Mouse (Mus musculus) cortical plate, adult 2 months (tissue): ENCODE measurements at regions not wholly inside any gene's neighbourhood (a gene's known extent, or its start where the extent isn't known, plus 50 kb on each side); places are given as distances from the start of the nearest gene placed in this dataset.

Experiments used
- H3K27ac ChIP-seq: fragments of 200-500 bp; 2 replicates; pipeline ENCODE4 v1.5.1; 2012; ENCODE audit warnings: low read length, control low read depth, inconsistent platforms; ENCODE audit not compliant: insufficient read depth
- H3K4me1 ChIP-seq: fragments of 200-500 bp; 2 replicates; pipeline ENCODE4 v1.6.1; 2011; ENCODE audit warnings: low read length; ENCODE audit not compliant: control insufficient read depth, insufficient read depth
- H3K4me3 ChIP-seq: fragments of 200-500 bp; 2 replicates; pipeline ENCODE4 v1.5.1; 2011; ENCODE audit warnings: mild to moderate bottlenecking, low read length, control low read depth; ENCODE audit not compliant: insufficient read depth
- CTCF ChIP-seq: fragments of 200-500 bp; IDR thresholded peaks from 2 replicates; pipeline ENCODE4 v1.5.1; 2011; ENCODE audit warnings: mild to moderate bottlenecking, control low read depth, low read length; ENCODE audit not compliant: insufficient read depth; ENCODE audit errors: extremely low read depth
- POLR2A ChIP-seq: fragments of 200-500 bp; IDR thresholded peaks from 2 replicates; pipeline ENCODE4 v1.6.1; 2011; ENCODE audit warnings: mild to moderate bottlenecking, low read length, control low read depth; ENCODE audit not compliant: insufficient read depth; ENCODE audit errors: extremely low read depth

GRCm38 (mm10) chr11:38938124-38938883 lies 1702.5 kb upstream of the Tenm2 start:
- Histone ChIP-seq H3K27ac (no peak overlapping the region), H3K4me1 (no peaks in the 10 kb centered on the region), H3K4me3 (no peak overlapping the region)
- TF ChIP-seq CTCF, result peak; percentile 30; the same call in 1 of the 2 replicates
- no peak for TF ChIP-seq POLR2A
